Mouse (Mus musculus) hindbrain, postnatal 0 days (tissue): ENCODE data around the gene Rubcn. TPM values are rescaled to one million over a fixed set of nuclear protein-coding genes. Genes with fewer than 3 reads are reported as not detected.

Experiments used
- ATAC-seq: fragments of 200-750 bp; cut with Nextera tagmentation; 2 replicates; pipeline ENCODE4 v1.8.0; 2017; ENCODE audit warnings: mild to moderate bottlenecking, moderate TSS enrichment, moderate library complexity
- DNase-seq: peaks from one replicate; pipeline ENCODE4 v3.0.0-alpha.2; 2015; ENCODE audit warnings: low spot score
- H3K27ac ChIP-seq: fragments of 300-500 bp; sonication (generic); 2 replicates; pipeline ENCODE4 v1.5.1; 2014; ENCODE audit warnings: mild to moderate bottlenecking
- H3K27me3 ChIP-seq: fragments of 300-500 bp; sonication (generic); 2 replicates; pipeline ENCODE4 v1.6.1; 2014; ENCODE audit warnings: low read length, mixed read lengths; ENCODE audit not compliant: insufficient read depth
- H3K36me3 ChIP-seq: fragments of 300-500 bp; sonication (generic); 2 replicates; pipeline ENCODE4 v1.6.1; 2014; ENCODE audit warnings: low read length, mixed read lengths; ENCODE audit not compliant: insufficient read depth
- H3K4me1 ChIP-seq: fragments of 300-500 bp; sonication (generic); 2 replicates; pipeline ENCODE4 v1.6.1; 2014; ENCODE audit warnings: antibody characterized with exemption, low read length, mixed read lengths; ENCODE audit not compliant: insufficient read depth
- H3K4me2 ChIP-seq: fragments of 300-500 bp; sonication (generic); 2 replicates; pipeline ENCODE4 v1.6.1; 2014; ENCODE audit warnings: low read depth, mild to moderate bottlenecking, low read length, moderate library complexity, mixed read lengths
- H3K4me3 ChIP-seq: fragments of 300-500 bp; sonication (generic); 2 replicates; pipeline ENCODE4 v1.5.1; 2014; ENCODE audit warnings: low read length
- H3K9ac ChIP-seq: fragments of 300-500 bp; sonication (generic); replicated peaks from 2 replicates; pipeline ENCODE4 v1.6.1; 2014; ENCODE audit warnings: mild to moderate bottlenecking, low read length, moderate library complexity, mixed read lengths
- H3K9me3 ChIP-seq: fragments of 300-500 bp; sonication (generic); 2 replicates; pipeline ENCODE4 v1.6.1; 2016; ENCODE audit warnings: low read length, mixed read lengths
- CTCF ChIP-seq: IDR thresholded peaks from 2 replicates; pipeline ENCODE4 v1.5.1; 2016; ENCODE audit warnings: antibody characterized with exemption, control low read depth, low read depth
- WGBS: fragments of 180-500 bp; shearing (Covaris S2); extraction: QIAGEN DNeasy Blood & Tissue Kit; methylation state at CpG from one replicate; pipeline ENCODE4 v1.1.7; 2014; 5-methylcytosine and 5-hydroxymethylcytosine counted together
- polyA plus RNA-seq: library from polyadenylated mRNA; unstranded; fragments of >200 nt; fragmentation: Nextera tagmentation; extraction: Ambion mirVana; gene quantifications from 2 replicates; pipeline ENCODE4 v1.2.1, GENCODE M21; 2015
- total RNA-seq: library from RNA; depleted of rRNA; stranded (reverse); fragments of >200 nt; gene quantifications from 2 replicates; pipeline ENCODE4 v1.2.3, GENCODE M21; 2014

Rubcn gene
- total and polyA plus RNA-seq, 2 experiments from 2014 or later: 21.7 to 89.7 TPM

DNA sequence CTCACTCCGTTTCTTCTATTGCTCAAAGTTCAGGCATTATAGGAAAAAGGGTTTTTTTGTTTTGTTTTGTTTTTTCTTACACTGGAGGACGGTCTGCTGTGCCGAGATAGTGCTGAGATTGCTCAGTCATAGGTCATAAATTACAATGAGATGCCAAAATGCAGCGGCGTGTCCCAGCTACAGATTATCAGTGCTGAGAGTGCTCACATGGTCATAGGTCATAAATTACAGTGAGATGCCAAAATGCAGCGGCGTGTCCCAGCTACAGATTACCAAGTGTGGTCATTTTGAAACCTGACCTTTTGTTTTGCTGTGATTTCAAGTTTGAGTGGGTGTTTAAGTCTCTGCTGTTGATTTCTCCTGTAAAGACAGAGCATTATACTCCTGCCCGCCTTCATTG, 29.2 kb upstream of the Rubcn start:
- no peak overlapping the region for H3K4me2 ChIP-seq
- no peaks in the 10 kb centered on the region for H3K9me3 ChIP-seq
- no peak overlapping the region for H3K27ac ChIP-seq
- H3K4me3 ChIP-seq: no peak overlapping the region
- H3K4me1 ChIP-seq: no peaks in the 10 kb centered on the region
- no peak for TF ChIP-seq CTCF
- no peak for DNase-seq
- no peak overlapping the region for H3K9ac ChIP-seq
- H3K36me3 ChIP-seq: peaks cover 14% of the 10 kb centered on the region; the same call in 1 of the 2 replicates
- 89% methylated on average over 8 of the region's 8 CpGs for WGBS
- no peaks in the 10 kb centered on the region for H3K27me3 ChIP-seq
- no peak for ATAC-seq

GRCm38 (mm10) chr16:32906186-32906585, 28.6 kb upstream of the Rubcn start:
- Histone ChIP-seq H3K4me3 (no peak overlapping the region), H3K27me3 (no peaks in the 10 kb centered on the region), H3K4me2 (no peak overlapping the region), H3K9ac (no peak overlapping the region), H3K4me1 (no peaks in the 10 kb centered on the region), H3K27ac (no peak overlapping the region), H3K36me3 (peaks cover 15% of the 10 kb centered on the region; the same call in 1 of the 2 replicates), H3K9me3 (no peaks in the 10 kb centered on the region)
- ATAC-seq (no peak), DNase-seq (no peak)
- TF ChIP-seq CTCF: no peak
- WGBS: 82% methylated on average over 2 of the region's 2 CpGs

DNA sequence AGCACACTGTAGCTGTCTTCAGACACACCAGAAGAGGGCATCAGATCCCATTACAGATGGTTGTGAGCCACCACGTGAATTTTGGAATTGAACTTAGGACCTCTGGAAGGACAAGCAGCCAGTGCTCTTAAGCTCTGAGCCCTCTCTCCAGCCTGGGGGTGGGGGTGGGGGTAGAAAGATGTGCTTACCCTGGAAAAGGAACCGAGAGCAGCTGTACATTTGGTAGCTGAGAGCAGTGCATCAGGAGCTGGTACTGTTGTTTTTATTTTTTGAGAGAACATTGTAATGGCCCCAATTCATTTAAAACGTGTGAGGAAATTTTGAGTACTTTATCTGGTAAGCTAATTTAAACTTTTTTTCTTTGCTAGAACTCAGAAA, 24.5 kb upstream of the Rubcn start:
- H3K27ac ChIP-seq: no peak overlapping the region
- H3K27me3 ChIP-seq: no peaks in the 10 kb centered on the region
- ATAC-seq (no peak), DNase-seq (no peak)
- TF ChIP-seq CTCF: no peak
- H3K4me1 ChIP-seq: no peaks in the 10 kb centered on the region
- no peak overlapping the region for H3K9ac ChIP-seq
- no peaks in the 10 kb centered on the region for H3K9me3 ChIP-seq
- H3K36me3 ChIP-seq: peaks cover 30% of the 10 kb centered on the region
- H3K4me2 ChIP-seq: no peak overlapping the region
- no peak overlapping the region for H3K4me3 ChIP-seq
- 70% methylated on average over 3 of the region's 3 CpGs for WGBS

DNA sequence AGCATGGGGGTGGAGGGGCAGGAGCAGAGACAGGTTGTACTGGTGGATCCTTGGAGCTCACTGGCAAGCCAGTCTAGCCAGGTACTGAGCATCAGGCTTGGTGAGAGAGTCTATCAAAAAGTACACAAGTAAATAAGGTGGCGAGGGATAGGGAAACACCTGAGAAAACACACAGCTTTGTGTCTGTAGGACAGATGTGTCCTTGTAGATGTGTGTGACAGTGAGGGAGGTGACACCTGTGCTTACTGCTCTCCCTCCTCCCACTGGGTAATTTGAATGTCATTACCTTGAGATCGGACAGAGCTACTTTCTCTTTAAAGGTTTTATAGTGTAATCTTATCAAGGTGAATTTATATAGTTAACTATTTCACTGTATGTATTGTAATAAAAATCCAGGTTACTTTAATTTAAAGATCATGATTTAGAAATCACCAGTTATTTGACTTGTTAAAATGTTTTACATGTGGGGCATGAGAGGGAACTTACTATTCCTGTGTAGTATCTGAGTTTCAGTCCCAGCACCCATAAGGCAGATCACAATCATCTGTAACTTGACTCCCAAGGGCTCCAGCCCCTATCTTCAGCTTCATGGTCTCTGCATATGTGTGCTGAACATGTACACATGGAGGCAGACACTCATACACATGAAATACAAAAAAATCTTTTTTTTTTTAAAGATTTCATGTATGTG, 23.9 kb upstream of the Rubcn start:
- Histone ChIP-seq H3K4me1 (no peaks in the 10 kb centered on the region), H3K36me3 (peaks cover 26% of the 10 kb centered on the region), H3K27me3 (no peaks in the 10 kb centered on the region), H3K27ac (no peak overlapping the region), H3K4me3 (no peak overlapping the region), H3K9ac (no peak overlapping the region), H3K4me2 (no peak overlapping the region), H3K9me3 (no peaks in the 10 kb centered on the region)
- DNase-seq (no peak), ATAC-seq (no peak)
- WGBS: 94% methylated on average over 2 of the region's 2 CpGs
- TF ChIP-seq CTCF: no peak

DNA sequence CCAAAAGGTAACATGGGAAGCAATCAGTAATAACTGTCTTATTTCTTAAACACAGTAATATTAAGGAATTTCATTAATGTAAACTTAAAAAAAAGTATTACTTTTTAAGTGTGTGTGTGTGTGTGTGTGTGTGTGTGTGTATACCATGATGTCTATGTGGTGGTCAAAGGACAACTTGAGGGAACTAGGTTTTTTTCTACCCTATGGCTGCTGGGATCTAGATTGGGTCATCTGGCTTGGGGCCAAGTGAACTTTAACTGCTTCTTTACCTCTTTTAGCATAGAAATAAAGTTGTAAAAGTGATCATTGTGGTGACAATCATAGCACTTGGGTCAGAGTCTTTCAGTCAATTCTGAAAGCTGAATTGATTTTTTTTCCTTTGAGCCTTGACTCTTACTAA, 18.6 kb upstream of the Rubcn start:
- Histone ChIP-seq H3K4me2 (no peak overlapping the region), H3K27me3 (no peaks in the 10 kb centered on the region), H3K9me3 (no peaks in the 10 kb centered on the region), H3K36me3 (peaks cover 34% of the 10 kb centered on the region), H3K4me3 (no peak overlapping the region), H3K27ac (no peak overlapping the region), H3K9ac (no peak overlapping the region), H3K4me1 (no peaks in the 10 kb centered on the region)
- no peak for ATAC-seq
- no peak for TF ChIP-seq CTCF
- no peak for DNase-seq

- TF ChIP-seq CTCF: no peak
- no peaks in the 10 kb centered on the region for H3K27me3 ChIP-seq
- H3K4me3 ChIP-seq: no peak overlapping the region
- H3K9ac ChIP-seq: no peak overlapping the region
- H3K9me3 ChIP-seq: no peaks in the 10 kb centered on the region
- H3K4me2 ChIP-seq: no peak overlapping the region
- DNase-seq (no peak), ATAC-seq (no peak)
- no peak overlapping the region for H3K27ac ChIP-seq
- 55% methylated on average over 2 of the region's 2 CpGs for WGBS
- no peaks in the 10 kb centered on the region for H3K4me1 ChIP-seq
- peaks cover 22% of the 10 kb centered on the region; the same call in 1 of the 2 replicates for H3K36me3 ChIP-seq
Observed at GRCm38 (mm10) chr16:32889881-32890280, 12.3 kb upstream of the Rubcn start.

GRCm38 (mm10) chr16:32887996-32888395, 10.4 kb upstream of the Rubcn start:
- no peak overlapping the region for H3K4me3 ChIP-seq
- no peak overlapping the region for H3K27ac ChIP-seq
- no peaks in the 10 kb centered on the region for H3K4me1 ChIP-seq
- ATAC-seq (no peak), DNase-seq (no peak)
- no peak overlapping the region for H3K4me2 ChIP-seq
- WGBS: 92% methylated on average over 7 of the region's 7 CpGs
- no peak overlapping the region for H3K9ac ChIP-seq
- peaks cover 19% of the 10 kb centered on the region; the same call in 1 of the 2 replicates for H3K36me3 ChIP-seq
- H3K27me3 ChIP-seq: no peaks in the 10 kb centered on the region
- H3K9me3 ChIP-seq: no peaks in the 10 kb centered on the region
- peak; percentile 28; the same call in 1 of the 2 replicates for TF ChIP-seq CTCF
